Mouse (Mus musculus) heart, adult 2 months (tissue): Measurements from ENCODE around the gene Epo.

Source experiments
- CTCF ChIP-seq: fragments of 200-600 bp; IDR thresholded peaks from 2 replicates; pipeline ENCODE4 v1.8.1; 2022; ENCODE audit warnings: antibody characterized with exemption, mild to moderate bottlenecking, moderate library complexity
- EP300 ChIP-seq: fragments of 200-500 bp; IDR thresholded peaks from 2 replicates; pipeline ENCODE4 v1.6.1; 2011; ENCODE audit warnings: low read depth, low read length, control low read depth; ENCODE audit not compliant: insufficient read depth
- POLR2A ChIP-seq: fragments of 200-500 bp; IDR thresholded peaks from 2 replicates; pipeline ENCODE4 v1.6.1; 2011; ENCODE audit warnings: mild to moderate bottlenecking, low read depth, low read length, control low read depth; ENCODE audit not compliant: insufficient read depth

GRCm38 (mm10) chr5:137580246-137580645, 47.2 kb upstream of the Epo start:
- TF ChIP-seq CTCF (no peak), POLR2A (no peak), EP300 (no peak)
